Mouse (Mus musculus): ENCODE data around the gene Ap4e1. TPM values are rescaled to one million over a fixed set of nuclear protein-coding genes. Genes with fewer than 3 reads are reported as not detected.

Gene Ap4e1
- polyA plus RNA-seq (2015; fragmentation: Nextera tagmentation; extraction: Ambion mirVana) = 11.7 and 12.1 TPM in 2 replicates

DNA sequence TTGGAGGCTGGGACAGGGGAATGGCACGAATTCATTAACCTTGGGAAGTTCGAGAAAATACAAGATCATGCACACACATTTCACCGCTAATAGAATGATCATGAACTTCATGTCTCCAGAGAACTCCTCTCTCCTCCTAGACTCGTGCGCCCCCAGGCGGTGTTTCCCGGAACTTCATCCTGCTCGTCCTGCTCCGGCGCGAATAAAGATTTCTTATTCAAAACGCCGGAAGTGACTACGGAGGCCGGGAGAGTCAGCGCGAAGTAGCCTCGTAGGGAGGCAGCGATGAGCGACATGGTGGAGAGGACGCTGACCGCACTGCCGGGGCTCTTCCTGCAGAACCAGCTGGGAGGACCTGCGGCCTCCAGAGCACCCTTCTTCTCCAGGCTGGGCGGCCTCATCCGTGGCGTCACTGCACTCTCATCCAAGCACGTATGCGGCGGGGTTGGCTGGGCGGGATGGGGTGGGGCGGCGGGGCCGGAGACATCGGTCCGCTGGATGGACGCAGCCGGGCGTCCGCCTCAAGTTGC, at the start of gene Ap4e1:
TSS of gene Ap4e1 (plus strand) at position 249 of the 530 bp plus-strand sequence.
- under 1% methylated on average over 40 of the region's 40 CpGs for WGBS
- peak within 1 kb of the TSS; percentile 85 for H3K27ac ChIP-seq
- no peaks in the 10 kb centered on the region for H3K27me3 ChIP-seq
- peaks cover 20% of the 10 kb centered on the region for H3K36me3 ChIP-seq
- no peaks in the 10 kb centered on the region for H3K9me3 ChIP-seq (replicated peaks)
- peaks cover 17% of the 10 kb centered on the region for H3K4me1 ChIP-seq
- H3K4me2 ChIP-seq = peak within 1 kb of the TSS; percentile 71
- ATAC-seq (replicated peaks; ENCODE audit: low FRiP score) = peak; percentile 87
- H3K9ac ChIP-seq = peak within 1 kb of the TSS; percentile 78
- H3K4me3 ChIP-seq (replicated peaks) = peak within 1 kb of the TSS; percentile 92

DNA sequence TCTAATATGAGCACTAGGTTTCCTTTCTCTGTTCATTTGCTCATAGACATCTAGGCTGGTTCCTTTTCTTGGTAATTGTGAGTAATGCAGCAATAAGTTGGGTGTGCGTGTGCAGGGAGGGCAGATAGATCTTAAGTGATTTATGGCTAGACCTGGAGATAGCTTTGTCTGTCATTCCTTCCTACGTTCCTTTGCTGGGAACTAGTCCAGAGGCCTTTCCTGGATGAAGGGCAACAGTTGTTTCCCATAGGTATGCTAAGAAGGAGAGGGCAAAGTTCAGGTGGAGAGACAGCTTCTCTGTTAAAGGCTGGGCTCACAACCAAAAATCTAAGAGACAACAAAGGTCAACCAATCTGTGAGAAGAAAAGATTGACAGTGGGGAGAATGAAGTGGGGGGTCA, 46.8 kb upstream of the Ap4e1 start:
- no peak overlapping the region for H3K9ac ChIP-seq

DNA sequence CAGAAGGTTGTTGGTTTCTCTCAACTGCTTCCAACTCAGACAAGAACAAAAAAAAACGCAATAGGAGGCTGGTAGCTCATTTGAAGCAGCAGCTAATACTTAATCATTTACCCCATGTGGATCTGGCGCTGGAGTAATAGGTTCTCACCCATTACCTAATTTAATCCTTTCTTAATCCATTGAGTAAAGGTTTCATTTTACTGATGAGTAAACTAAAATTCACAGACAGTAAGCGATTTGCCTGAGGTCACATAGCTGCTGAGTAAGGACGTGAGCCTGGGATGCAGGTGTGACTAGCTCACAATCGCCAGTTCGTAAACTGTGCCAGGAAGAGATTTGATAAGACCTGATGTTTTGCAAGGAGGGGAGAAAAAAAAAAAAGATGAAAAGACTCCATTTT, 31.1 kb upstream of the Ap4e1 start:
- 73% methylated on average over 6 of the region's 6 CpGs for WGBS
- H3K4me3 ChIP-seq (replicated peaks) = no peak overlapping the region

More for the DNA sequence above, 46.8 kb upstream of the Ap4e1 start:
- Histone ChIP-seq H3K9me3 (replicated peaks) (no peaks in the 10 kb centered on the region), H3K27me3 (no peaks in the 10 kb centered on the region), H3K27ac (no peak overlapping the region), H3K4me3 (replicated peaks) (no peak overlapping the region), H3K4me2 (no peak overlapping the region), H3K36me3 (no peaks in the 10 kb centered on the region), H3K4me1 (no peaks in the 10 kb centered on the region)
- no peak for ATAC-seq (replicated peaks; ENCODE audit: low FRiP score)
- WGBS = 60% methylated on average over 2 of the region's 2 CpGs

DNA sequence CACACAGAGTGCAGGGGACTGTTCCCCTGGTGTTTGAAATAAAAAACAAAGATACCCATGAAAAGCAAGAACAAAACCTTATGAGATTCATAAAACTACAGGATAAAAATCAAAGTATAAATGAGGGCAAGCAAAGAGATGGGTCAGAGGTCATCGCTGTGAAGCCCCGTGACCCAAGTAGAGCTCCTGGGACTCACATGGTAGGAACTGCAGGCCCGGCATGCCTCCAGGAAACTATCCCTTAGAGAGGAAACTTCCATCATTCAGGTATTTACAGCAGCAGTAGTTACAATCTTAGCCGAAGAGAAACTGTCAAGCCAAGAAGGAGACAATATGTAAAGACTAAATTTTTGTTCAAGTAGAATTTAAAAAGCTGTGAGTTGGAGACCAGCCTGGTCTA, 25.3 kb upstream of the Ap4e1 start:
- Histone ChIP-seq H3K27ac (no peak overlapping the region), H3K4me2 (no peak overlapping the region)

More for the DNA sequence above, 31.1 kb upstream of the Ap4e1 start:
- H3K9ac ChIP-seq = no peak overlapping the region
- no peaks in the 10 kb centered on the region for H3K4me1 ChIP-seq
- H3K4me2 ChIP-seq = no peak overlapping the region
- no peak overlapping the region for H3K27ac ChIP-seq
- no peaks in the 10 kb centered on the region for H3K9me3 ChIP-seq (replicated peaks)
- no peak for ATAC-seq (replicated peaks; ENCODE audit: low FRiP score)
- no peaks in the 10 kb centered on the region for H3K36me3 ChIP-seq
- no peaks in the 10 kb centered on the region for H3K27me3 ChIP-seq

DNA sequence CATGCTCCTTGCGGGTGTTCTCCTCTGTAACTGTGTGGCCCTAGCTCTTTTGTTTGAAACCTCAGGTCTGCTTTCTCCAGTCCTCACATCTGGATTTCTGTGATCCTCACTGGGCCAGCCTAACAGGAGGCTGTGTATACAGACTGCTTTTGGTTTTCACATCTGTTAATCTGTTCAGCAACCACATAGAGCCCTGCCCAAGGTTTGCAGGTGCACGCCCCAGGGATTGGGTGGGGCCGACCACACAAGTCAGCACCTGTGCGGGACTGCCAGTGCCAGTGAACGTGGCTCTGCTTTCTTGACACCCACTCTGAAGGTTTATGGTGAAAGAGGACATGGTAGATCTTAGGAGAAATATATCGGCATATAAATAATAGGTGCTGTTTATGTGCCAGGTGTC, 18.6 kb upstream of the Ap4e1 start:
- Histone ChIP-seq H3K36me3 (no peaks in the 10 kb centered on the region), H3K4me1 (peaks cover 10% of the 10 kb centered on the region; the same call in 1 of the 2 replicates), H3K9me3 (replicated peaks) (no peaks in the 10 kb centered on the region), H3K4me3 (replicated peaks) (no peak overlapping the region), H3K4me2 (no peak overlapping the region), H3K27ac (no peak overlapping the region), H3K9ac (no peak overlapping the region), H3K27me3 (0 out of 2 replicates have a peak, but pooled peaks cover 4% of the 10 kb centered on the region)
- WGBS = 83% methylated on average over 6 of the region's 6 CpGs
- no peak for ATAC-seq (replicated peaks; ENCODE audit: low FRiP score)

More for the DNA sequence above, 25.3 kb upstream of the Ap4e1 start:
- WGBS = 63% methylated on average over 4 of the region's 4 CpGs
- no peak overlapping the region for H3K4me3 ChIP-seq (replicated peaks)
- H3K9ac ChIP-seq = no peak overlapping the region
- H3K4me1 ChIP-seq = no peaks in the 10 kb centered on the region
- no peak for ATAC-seq (replicated peaks; ENCODE audit: low FRiP score)
- H3K36me3 ChIP-seq = no peaks in the 10 kb centered on the region
- H3K27me3 ChIP-seq = no peaks in the 10 kb centered on the region
- no peaks in the 10 kb centered on the region for H3K9me3 ChIP-seq (replicated peaks)

DNA sequence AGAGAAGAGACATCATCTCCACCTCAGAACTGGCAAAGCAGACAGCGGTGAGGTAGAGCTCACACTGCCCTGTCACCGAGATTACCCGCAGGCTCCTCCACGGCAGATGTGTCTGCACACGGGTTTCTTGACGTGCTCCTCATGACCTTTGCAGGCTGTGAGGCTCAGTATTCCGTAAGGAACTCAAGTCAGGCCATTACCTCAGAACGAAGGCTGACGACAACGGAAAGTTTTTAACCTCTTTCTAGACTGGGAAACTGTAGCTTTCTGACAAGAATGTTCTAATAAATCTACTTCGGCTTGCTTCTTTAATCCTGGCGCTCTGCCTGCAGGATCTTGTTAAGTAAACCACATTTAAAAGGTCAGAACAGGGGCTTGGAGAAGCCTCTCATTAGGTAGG, 15.8 kb upstream of the Ap4e1 start:
- peaks cover 13% of the 10 kb centered on the region; the same call in 1 of the 2 replicates for H3K4me1 ChIP-seq
- no peaks in the 10 kb centered on the region for H3K36me3 ChIP-seq
- 0 out of 2 replicates have a peak, but pooled peaks cover 4% of the 10 kb centered on the region for H3K27me3 ChIP-seq
- no peak overlapping the region for H3K9ac ChIP-seq
- H3K4me2 ChIP-seq = no peak overlapping the region
- 39% methylated on average over 12 of the region's 12 CpGs for WGBS
- H3K4me3 ChIP-seq (replicated peaks) = no peak overlapping the region
- ATAC-seq (replicated peaks; ENCODE audit: low FRiP score) = 0 out of 2 replicates have a peak, but pooled peaks have one; percentile 15
- no peak overlapping the region for H3K27ac ChIP-seq
- no peaks in the 10 kb centered on the region for H3K9me3 ChIP-seq (replicated peaks)

DNA sequence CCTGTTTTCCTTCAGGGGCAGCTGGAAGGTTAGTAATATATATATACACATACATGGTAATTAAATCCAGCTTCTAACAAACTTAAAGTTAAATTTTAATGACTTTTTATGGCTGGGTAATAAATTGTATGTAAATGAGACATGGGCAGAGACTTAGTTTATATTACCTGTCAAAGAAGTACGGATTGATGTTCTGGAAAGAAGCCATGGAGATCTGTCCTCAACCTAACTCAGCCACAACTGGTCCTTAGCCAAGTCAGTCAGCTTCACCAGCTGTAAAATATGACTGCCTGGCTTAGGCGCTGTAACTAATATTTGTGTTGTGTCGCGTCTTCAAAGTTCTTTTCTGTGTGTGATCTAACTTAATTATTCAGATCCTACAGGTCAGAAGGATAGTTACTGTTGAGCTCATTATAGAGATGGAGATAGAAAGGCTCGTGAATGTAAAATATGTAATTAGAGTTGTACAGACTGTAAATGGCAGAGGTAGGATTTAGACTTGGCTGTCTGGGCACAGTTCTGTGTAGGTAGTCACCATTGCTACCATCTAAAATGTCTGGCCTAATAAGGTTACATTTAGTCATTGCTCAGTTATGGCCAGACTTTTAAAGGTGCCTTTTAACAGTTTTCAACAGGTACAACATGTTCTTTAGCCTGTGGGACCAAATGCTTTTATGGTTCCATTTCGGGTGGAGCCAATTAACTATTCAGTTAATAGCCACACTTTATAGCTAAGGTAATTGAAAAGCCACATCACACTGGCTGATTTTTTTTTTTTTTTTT, 13.9 kb upstream of the Ap4e1 start:
- no peaks in the 10 kb centered on the region for H3K9me3 ChIP-seq (replicated peaks)
- no peaks in the 10 kb centered on the region for H3K36me3 ChIP-seq
- H3K27me3 ChIP-seq = 0 out of 2 replicates have a peak, but pooled peaks cover 4% of the 10 kb centered on the region
- peaks cover 13% of the 10 kb centered on the region; the same call in 1 of the 2 replicates for H3K4me1 ChIP-seq
- 29% methylated on average over 6 of the region's 6 CpGs for WGBS
- H3K27ac ChIP-seq = no peak overlapping the region
- ATAC-seq (replicated peaks; ENCODE audit: low FRiP score) = peak; percentile 79
- no peak overlapping the region for H3K9ac ChIP-seq
- no peak overlapping the region for H3K4me2 ChIP-seq
- H3K4me3 ChIP-seq (replicated peaks) = no peak overlapping the region

DNA sequence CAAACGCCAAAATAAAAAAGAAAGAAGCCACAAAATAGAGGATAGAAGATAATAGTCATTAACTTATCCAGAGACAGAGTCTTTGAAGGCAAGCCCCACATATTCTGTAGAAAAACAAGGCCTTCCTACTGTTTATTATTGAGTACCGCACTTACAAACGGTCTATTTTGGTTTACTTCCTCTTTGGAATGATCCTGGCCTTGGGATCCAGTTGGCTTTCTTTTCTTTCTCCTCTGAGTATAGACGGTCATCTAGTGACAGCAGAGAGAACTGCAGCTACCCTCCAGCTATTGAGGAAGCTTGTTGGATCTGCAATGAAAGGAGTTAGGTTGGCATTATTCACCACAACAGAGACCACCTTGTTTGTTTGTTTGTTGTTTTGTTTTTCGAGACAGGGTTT, 11.8 kb upstream of the Ap4e1 start:
- Histone ChIP-seq H3K27ac (no peak overlapping the region), H3K4me2 (peak overlapping the region; percentile 37), H3K4me3 (replicated peaks) (no peak overlapping the region), H3K9ac (no peak overlapping the region), H3K27me3 (no peaks in the 10 kb centered on the region), H3K36me3 (no peaks in the 10 kb centered on the region), H3K4me1 (peaks cover 13% of the 10 kb centered on the region; the same call in 1 of the 2 replicates), H3K9me3 (replicated peaks) (no peaks in the 10 kb centered on the region)
- WGBS = 18% methylated on average over 5 of the region's 5 CpGs
- no peak for ATAC-seq (replicated peaks; ENCODE audit: low FRiP score)

DNA sequence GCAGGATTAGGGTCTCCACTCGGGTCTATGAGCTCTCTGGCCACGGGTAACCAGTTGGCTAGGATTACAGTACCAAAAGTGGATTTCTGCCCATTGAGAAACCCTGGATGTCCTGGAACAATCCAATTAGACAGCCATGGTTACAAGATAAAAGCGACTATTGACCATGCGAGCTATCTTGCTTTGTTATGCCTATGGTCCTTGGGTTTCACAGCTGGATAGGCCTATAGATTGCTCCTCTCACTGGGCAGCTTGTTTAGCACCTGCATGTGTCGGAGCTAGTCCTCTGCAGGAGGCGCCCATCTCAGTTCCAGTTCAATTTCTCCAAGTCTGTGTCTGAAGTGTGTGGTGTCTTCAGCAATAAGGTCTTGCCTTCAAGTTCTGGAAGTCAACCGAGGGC, 10.3 kb upstream of the Ap4e1 start:
- H3K9me3 ChIP-seq (replicated peaks) = no peaks in the 10 kb centered on the region
- no peak overlapping the region for H3K4me3 ChIP-seq (replicated peaks)
- no peak overlapping the region for H3K9ac ChIP-seq
- no peaks in the 10 kb centered on the region for H3K36me3 ChIP-seq
- H3K4me1 ChIP-seq = 0 out of 2 replicates have a peak, but pooled peaks cover 6% of the 10 kb centered on the region
- 74% methylated on average over 7 of the region's 7 CpGs for WGBS
- ATAC-seq (replicated peaks; ENCODE audit: low FRiP score) = no peak
- no peaks in the 10 kb centered on the region for H3K27me3 ChIP-seq
- no peak overlapping the region for H3K4me2 ChIP-seq
- no peak overlapping the region for H3K27ac ChIP-seq

DNA sequence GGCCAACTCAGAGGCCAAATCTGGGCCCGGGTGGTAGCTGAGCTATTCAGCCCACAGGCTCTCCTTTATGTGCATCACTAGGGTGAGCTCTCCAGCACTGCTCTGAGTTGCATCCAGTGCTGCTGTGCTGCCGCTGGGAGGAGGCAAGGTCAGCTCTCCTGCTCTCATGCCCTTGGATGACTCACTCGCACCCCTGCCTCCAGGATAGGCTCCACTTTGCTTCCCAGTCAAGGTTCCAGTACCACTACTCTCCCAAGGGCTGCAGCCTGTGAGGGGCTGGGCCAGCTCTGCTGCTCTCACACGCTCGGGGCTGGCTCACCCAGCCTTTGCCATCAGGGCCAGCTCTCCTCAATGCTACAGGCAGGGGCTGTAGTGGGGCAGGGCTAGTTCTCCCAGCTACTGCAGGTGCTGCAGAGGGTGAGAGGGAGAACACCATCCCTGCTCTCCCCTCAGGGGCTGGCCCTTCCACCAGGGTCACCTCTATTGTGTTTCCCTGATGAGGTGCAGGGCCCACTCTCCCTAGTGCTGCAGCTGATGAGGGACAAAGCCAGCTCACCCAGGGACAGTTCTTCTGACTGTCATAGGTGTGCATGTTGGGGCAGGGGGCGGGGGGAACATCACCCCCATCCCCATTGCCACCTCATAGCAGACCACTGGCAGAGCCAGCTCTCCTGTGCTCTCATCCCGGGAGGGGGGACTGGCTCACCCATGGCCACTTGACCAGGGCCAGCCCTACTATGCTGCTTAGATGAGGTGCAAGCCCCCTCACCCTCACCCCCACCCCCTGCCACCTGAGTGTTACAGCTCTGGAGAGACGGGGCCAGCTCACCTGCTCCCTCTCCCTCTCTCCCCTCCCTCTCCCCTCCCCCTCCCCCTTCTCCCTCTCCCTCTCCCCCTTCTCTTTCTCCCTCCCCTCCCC, 7.9 kb upstream of the Ap4e1 start:
- no peak overlapping the region for H3K27ac ChIP-seq
- WGBS = 74% methylated on average over 8 of the region's 8 CpGs
- H3K4me3 ChIP-seq (replicated peaks) = no peak overlapping the region
- H3K4me2 ChIP-seq = no peak overlapping the region
- H3K27me3 ChIP-seq = no peaks in the 10 kb centered on the region
- H3K9ac ChIP-seq = no peak overlapping the region
- ATAC-seq (replicated peaks; ENCODE audit: low FRiP score) = peak; percentile 52; the same call in 1 of the 2 replicates
- H3K4me1 ChIP-seq = 0 out of 2 replicates have a peak, but pooled peaks cover 3% of the 10 kb centered on the region
- H3K9me3 ChIP-seq (replicated peaks) = no peaks in the 10 kb centered on the region
- H3K36me3 ChIP-seq = no peaks in the 10 kb centered on the region

DNA sequence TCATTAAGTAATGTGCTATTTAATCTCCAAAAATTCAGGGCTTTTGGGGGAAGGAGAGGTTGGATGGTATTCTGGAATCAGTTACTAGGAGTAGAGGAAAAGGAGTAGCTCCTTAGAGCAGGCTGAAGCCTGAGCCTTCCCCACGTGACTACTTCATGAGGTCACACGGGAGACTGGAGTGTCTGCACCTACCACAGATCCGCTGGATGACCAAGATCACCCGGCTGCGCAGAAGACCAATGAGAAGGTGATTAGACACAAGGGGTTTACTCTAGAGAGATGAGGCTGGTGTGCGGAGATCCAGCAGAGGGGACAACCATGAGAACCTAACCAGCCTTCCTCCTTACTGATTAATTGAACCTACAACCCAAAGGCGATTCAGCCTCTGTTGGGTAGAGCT, 4.5 kb upstream of the Ap4e1 start:
- H3K4me2 ChIP-seq = no peak overlapping the region
- no peak for ATAC-seq (replicated peaks; ENCODE audit: low FRiP score)
- H3K9ac ChIP-seq = no peak overlapping the region
- no peaks in the 10 kb centered on the region for H3K36me3 ChIP-seq
- 85% methylated on average over 7 of the region's 7 CpGs for WGBS
- no peaks in the 10 kb centered on the region for H3K9me3 ChIP-seq (replicated peaks)
- peaks cover 5% of the 10 kb centered on the region; the same call in 1 of the 2 replicates for H3K4me1 ChIP-seq
- H3K4me3 ChIP-seq (replicated peaks) = no peak overlapping the region
- no peak overlapping the region for H3K27ac ChIP-seq
- H3K27me3 ChIP-seq = no peaks in the 10 kb centered on the region
